Mouse (Mus musculus): ENCODE measurements around the gene Tspan17. TPM values are rescaled to one million over a fixed set of nuclear protein-coding genes. Genes with fewer than 3 reads are reported as not detected.

Gene Tspan17
- polyA plus RNA-seq, 2 experiments, result 2.6 to 4.4 TPM

DNA sequence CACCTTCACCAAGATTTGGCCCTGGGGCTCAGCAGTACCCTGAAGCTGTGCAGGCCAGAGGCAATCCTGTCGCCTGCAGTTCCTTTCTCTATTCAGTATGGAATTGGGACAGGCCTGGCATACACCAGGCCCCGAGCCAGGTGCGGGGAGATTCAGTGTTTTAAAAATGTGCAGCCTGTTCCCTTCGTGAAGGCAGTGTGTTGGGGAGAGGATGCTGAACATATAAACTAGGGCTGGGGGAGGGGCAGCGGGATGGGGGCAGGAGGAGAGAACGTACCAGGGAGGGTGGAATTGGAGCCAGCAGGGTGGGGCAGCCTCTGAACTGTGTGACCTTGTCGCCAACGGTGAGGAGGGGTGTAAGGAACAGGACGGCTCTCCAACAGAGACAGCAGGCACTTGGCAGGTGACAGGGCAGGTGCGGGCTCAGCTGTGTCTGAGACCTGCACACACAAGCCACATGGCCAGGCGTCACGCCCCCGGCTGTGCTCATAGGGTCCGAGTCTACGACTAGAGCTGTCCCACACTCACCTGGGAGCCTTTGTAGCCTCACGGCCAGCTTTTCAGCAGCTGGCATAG lies 4.9 kb downstream of the Tspan17 start:
- DNase-seq (ENCODE audit: low spot score) (no peak), ATAC-seq (ENCODE audit: low FRiP score, low read depth) (no peak)
- no peak for TF ChIP-seq POLR2A (IDR thresholded peaks at IDR 0.05; ENCODE audit: borderline replicate concordance, extremely low read depth, insufficient read depth, insufficient read length)
- Histone ChIP-seq H3K9ac (ENCODE audit: low read depth, low read length, severe bottlenecking) (no peak overlapping the region), H3K36me3 (ENCODE audit: control insufficient read depth, insufficient read depth, low read length) (no peaks in the 10 kb centered on the region), H3K9me3 (ENCODE audit: control insufficient read depth, low read length) (no peaks in the 10 kb centered on the region), H3K27me3 (ENCODE audit: control insufficient read depth, insufficient read depth, low read length) (peaks cover 26% of the 10 kb centered on the region; the same call in 1 of the 2 replicates), H3K4me2 (replicated peaks; ENCODE audit: low read depth, low read length, severe bottlenecking) (no peak overlapping the region), H3K27ac (replicated peaks; ENCODE audit: low read depth, low read length) (no peak overlapping the region), H3K4me3 (replicated peaks; ENCODE audit: low read length) (no peak overlapping the region), H3K4me1 (ENCODE audit: control insufficient read depth, insufficient read depth, low read length) (peaks cover 9% of the 10 kb centered on the region; the same call in 1 of the 2 replicates)
- WGBS, result 70% methylated on average over 15 of the region's 16 CpGs

DNA sequence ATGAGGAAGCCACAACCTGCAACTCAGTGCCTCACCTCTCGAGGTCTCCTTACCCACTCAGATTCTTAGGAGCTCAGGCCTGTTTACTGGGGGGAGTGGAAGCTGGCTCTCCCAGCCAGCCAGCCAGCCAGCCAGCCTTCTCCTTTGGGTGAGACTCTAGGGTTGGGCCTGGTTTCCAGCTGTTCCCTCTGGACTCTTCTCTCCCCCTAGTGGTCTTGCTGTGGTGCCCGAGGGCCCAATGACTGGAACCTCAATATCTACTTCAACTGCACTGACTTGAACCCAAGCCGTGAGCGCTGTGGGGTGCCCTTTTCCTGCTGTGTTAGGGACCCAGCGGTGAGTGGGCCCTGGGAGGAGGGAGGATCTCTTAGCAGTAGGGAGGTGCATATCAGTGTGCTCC lies 5.7 kb downstream of the Tspan17 start:
- no peak for ATAC-seq (ENCODE audit: low FRiP score, low read depth)
- TF ChIP-seq POLR2A (IDR thresholded peaks at IDR 0.05; ENCODE audit: borderline replicate concordance, extremely low read depth, insufficient read depth, insufficient read length), result no peak
- no peak for DNase-seq (ENCODE audit: low spot score)
- Histone ChIP-seq H3K27ac (replicated peaks; ENCODE audit: low read depth, low read length) (no peak overlapping the region), H3K9me3 (ENCODE audit: control insufficient read depth, low read length) (no peaks in the 10 kb centered on the region), H3K27me3 (ENCODE audit: control insufficient read depth, insufficient read depth, low read length) (peaks cover 19% of the 10 kb centered on the region; the same call in 1 of the 2 replicates), H3K4me2 (replicated peaks; ENCODE audit: low read depth, low read length, severe bottlenecking) (no peak overlapping the region), H3K4me1 (ENCODE audit: control insufficient read depth, insufficient read depth, low read length) (peaks cover 4% of the 10 kb centered on the region; the same call in 1 of the 2 replicates), H3K4me3 (replicated peaks; ENCODE audit: low read length) (no peak overlapping the region), H3K9ac (ENCODE audit: low read depth, low read length, severe bottlenecking) (no peak overlapping the region), H3K36me3 (ENCODE audit: control insufficient read depth, insufficient read depth, low read length) (no peaks in the 10 kb centered on the region)
- WGBS, result 43% methylated on average over 5 of the region's 5 CpGs

DNA sequence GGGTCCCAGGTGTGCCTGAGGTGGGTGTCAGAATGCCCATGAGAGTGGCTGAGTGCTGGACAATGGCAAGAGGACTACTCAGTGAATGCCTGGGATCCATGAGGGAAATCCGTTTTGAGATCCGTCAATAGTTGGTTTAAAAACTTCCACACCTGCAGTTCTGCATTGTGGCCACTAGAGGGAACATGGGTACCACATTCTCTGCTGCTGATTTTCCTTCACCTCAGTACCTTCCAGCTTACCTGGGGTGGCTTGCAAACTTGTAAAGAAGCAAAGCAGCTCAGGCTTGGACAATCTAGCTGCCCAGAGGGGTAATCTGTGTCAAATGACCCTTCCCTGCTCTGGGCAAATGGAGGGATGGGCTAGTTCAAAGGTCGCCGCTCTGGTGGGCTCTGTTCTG lies 8.2 kb downstream of the Tspan17 start:
- DNase-seq (ENCODE audit: low spot score) (peak; percentile 63), ATAC-seq (ENCODE audit: low FRiP score, low read depth) (no peak)
- H3K36me3 ChIP-seq (ENCODE audit: control insufficient read depth, insufficient read depth, low read length), result no peaks in the 10 kb centered on the region
- H3K4me2 ChIP-seq (replicated peaks; ENCODE audit: low read depth, low read length, severe bottlenecking), result no peak overlapping the region
- H3K9me3 ChIP-seq (ENCODE audit: control insufficient read depth, low read length), result no peaks in the 10 kb centered on the region
- TF ChIP-seq POLR2A (IDR thresholded peaks at IDR 0.05; ENCODE audit: borderline replicate concordance, extremely low read depth, insufficient read depth, insufficient read length), result no peak
- 39% methylated on average over 4 of the region's 4 CpGs for WGBS
- H3K4me3 ChIP-seq (replicated peaks; ENCODE audit: low read length), result no peak overlapping the region
- H3K27me3 ChIP-seq (ENCODE audit: control insufficient read depth, insufficient read depth, low read length), result no peaks in the 10 kb centered on the region
- no peaks in the 10 kb centered on the region for H3K4me1 ChIP-seq (ENCODE audit: control insufficient read depth, insufficient read depth, low read length)
- H3K9ac ChIP-seq (ENCODE audit: low read depth, low read length, severe bottlenecking), result no peak overlapping the region
- no peak overlapping the region for H3K27ac ChIP-seq (replicated peaks; ENCODE audit: low read depth, low read length)

DNA sequence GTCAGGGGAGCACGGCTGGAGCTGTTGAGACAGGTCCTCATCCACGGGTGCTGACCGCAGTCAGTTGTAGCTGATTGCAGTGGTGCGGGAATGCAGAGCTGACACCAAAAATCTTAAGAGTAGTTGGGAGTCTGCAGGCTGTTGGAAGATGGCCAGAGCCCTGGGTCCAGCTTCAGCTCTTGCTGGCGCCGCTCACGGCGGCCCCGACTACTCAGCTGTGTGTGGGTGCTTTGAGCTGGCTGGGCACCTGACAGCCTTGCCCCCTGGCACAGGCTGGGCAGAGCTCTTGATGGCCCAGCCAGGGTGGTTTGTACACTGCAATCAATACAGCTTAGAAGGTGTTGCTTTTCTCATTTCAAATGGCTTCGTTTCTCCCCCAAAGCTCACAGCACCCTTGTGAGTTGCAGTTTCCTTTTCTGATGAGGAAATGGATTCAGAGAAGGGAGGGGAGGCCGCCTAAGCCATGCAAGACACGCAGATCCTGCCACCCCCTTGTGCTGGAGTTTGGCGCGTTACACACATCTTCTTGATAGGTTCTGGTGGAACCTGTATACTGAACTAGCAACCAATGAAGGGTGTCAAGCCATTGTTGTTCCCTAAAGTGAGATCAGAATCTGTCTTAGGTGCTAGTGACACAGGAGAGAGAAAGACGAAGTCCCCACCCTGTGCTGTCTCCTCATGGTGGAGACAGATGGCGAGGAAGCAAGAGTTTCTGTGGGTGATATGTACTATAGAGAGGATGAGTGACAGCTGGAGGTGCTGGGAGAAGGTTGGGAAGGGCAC lies 8.9 kb downstream of the Tspan17 start:
- H3K4me1 ChIP-seq (ENCODE audit: control insufficient read depth, insufficient read depth, low read length), result no peaks in the 10 kb centered on the region
- DNase-seq (ENCODE audit: low spot score), result no peak
- no peak overlapping the region for H3K4me3 ChIP-seq (replicated peaks; ENCODE audit: low read length)
- no peaks in the 10 kb centered on the region for H3K9me3 ChIP-seq (ENCODE audit: control insufficient read depth, low read length)
- no peak for ATAC-seq (ENCODE audit: low FRiP score, low read depth)
- no peak overlapping the region for H3K9ac ChIP-seq (ENCODE audit: low read depth, low read length, severe bottlenecking)
- no peak overlapping the region for H3K27ac ChIP-seq (replicated peaks; ENCODE audit: low read depth, low read length)
- WGBS, result 76% methylated on average over 16 of the region's 16 CpGs
- no peaks in the 10 kb centered on the region for H3K36me3 ChIP-seq (ENCODE audit: control insufficient read depth, insufficient read depth, low read length)
- no peaks in the 10 kb centered on the region for H3K27me3 ChIP-seq (ENCODE audit: control insufficient read depth, insufficient read depth, low read length)
- H3K4me2 ChIP-seq (replicated peaks; ENCODE audit: low read depth, low read length, severe bottlenecking), result no peak overlapping the region
- TF ChIP-seq POLR2A (IDR thresholded peaks at IDR 0.05; ENCODE audit: borderline replicate concordance, extremely low read depth, insufficient read depth, insufficient read length), result no peak

DNA sequence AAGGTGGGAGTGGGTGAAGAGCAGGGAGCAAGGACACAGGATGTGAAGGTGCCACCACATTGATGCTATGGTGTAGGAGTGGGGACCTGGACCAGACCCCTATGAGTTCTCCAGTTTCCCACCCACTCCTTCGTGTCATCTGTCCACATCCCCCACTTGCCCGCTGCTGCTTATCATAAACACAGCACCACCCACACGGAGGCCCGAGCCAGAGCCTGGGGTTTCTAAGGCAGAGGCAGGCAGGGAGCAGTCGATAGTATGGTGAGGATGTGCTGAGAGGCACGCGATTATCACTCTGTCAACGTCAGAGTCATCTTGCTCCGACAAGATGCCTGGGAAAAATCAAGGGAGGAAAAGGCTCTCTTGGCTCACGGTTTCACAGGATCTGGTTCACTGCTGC lies 9.6 kb downstream of the Tspan17 start:
- ATAC-seq (ENCODE audit: low FRiP score, low read depth) (no peak), DNase-seq (ENCODE audit: low spot score) (no peak)
- Histone ChIP-seq H3K36me3 (ENCODE audit: control insufficient read depth, insufficient read depth, low read length) (no peaks in the 10 kb centered on the region), H3K27me3 (ENCODE audit: control insufficient read depth, insufficient read depth, low read length) (no peaks in the 10 kb centered on the region), H3K9ac (ENCODE audit: low read depth, low read length, severe bottlenecking) (no peak overlapping the region), H3K9me3 (ENCODE audit: control insufficient read depth, low read length) (no peaks in the 10 kb centered on the region), H3K4me2 (replicated peaks; ENCODE audit: low read depth, low read length, severe bottlenecking) (no peak overlapping the region), H3K27ac (replicated peaks; ENCODE audit: low read depth, low read length) (no peak overlapping the region), H3K4me1 (ENCODE audit: control insufficient read depth, insufficient read depth, low read length) (no peaks in the 10 kb centered on the region), H3K4me3 (replicated peaks; ENCODE audit: low read length) (no peak overlapping the region)
- WGBS, result 73% methylated on average over 10 of the region's 10 CpGs
- TF ChIP-seq POLR2A (IDR thresholded peaks at IDR 0.05; ENCODE audit: borderline replicate concordance, extremely low read depth, insufficient read depth, insufficient read length), result no peak
